Mouse (Mus musculus) kidney, adult 2 months (tissue): ENCODE results near the gene Lrch4.

Source experiments
- CTCF ChIP-seq: fragments of 200-500 bp; conservative IDR thresholded peaks from 2 replicates; pipeline ENCODE4 v1.5.1; 2011; ENCODE audit warnings: low read depth, mild to moderate bottlenecking, control low read depth, low read length, moderate library complexity, mixed read lengths; ENCODE audit not compliant: insufficient read depth, insufficient read length
- POLR2A ChIP-seq: fragments of 200-500 bp; IDR thresholded peaks from one replicate; pipeline ENCODE4 v1.6.1; 2011; ENCODE audit warnings: low read depth, low read length, control low read depth

- TF ChIP-seq CTCF (no peak), POLR2A (no peak)
Measured at GRCm38 (mm10) chr5:137633397-137634084, 4.6 kb downstream of the Lrch4 start.
